Mouse (Mus musculus) kidney, adult 8-10 months (tissue): ENCODE measurements around the gene Btbd3.
A peak's percentile ranks its signal among the peaks of the same experiment; 100 is the strongest.

Experiments used
- DNase-seq, 2 experiments: peaks; one replicate each; pipeline ENCODE4 v3.0.0; 2022

The Btbd3 gene

GRCm38 (mm10) chr2:138551516-138551915 lies 295.2 kb downstream of the Btbd3 start:
- DNase-seq: peak in 1 of 2 experiments; percentile 3

GRCm38 (mm10) chr2:138555106-138555862 lies 298.9 kb downstream of the Btbd3 start:
- peak; percentile 52 to 55 for DNase-seq

GRCm38 (mm10) chr2:138585930-138586329 lies 329.6 kb downstream of the Btbd3 start:
- DNase-seq: no peak

- DNase-seq: no peak
These were observed 331.0 kb downstream of the Btbd3 start for GRCm38 (mm10) chr2:138587335-138587734.

- no peak for DNase-seq
These were observed 331.6 kb downstream of the Btbd3 start for GRCm38 (mm10) chr2:138587795-138588545.

GRCm38 (mm10) chr2:138589105-138589504 lies 332.7 kb downstream of the Btbd3 start:
- no peak for DNase-seq

- no peak for DNase-seq
These were observed 333.9 kb downstream of the Btbd3 start for GRCm38 (mm10) chr2:138590307-138590706.

GRCm38 (mm10) chr2:138612361-138612760 lies 356.0 kb downstream of the Btbd3 start:
- no peak for DNase-seq

GRCm38 (mm10) chr2:138617501-138617900 lies 361.1 kb downstream of the Btbd3 start:
- no peak for DNase-seq
